Mouse (Mus musculus): ENCODE results near the gene Prom2. TPM values are rescaled to one million over a fixed set of nuclear protein-coding genes. Genes with fewer than 3 reads are reported as not detected.
A peak's percentile ranks its signal among the peaks of the same experiment; 100 is the strongest.

The Prom2 gene
- polyA plus RNA-seq, 1 experiment from 2014 or later = not detected

- no peak for ATAC-seq (ENCODE audit: insufficient number of reproducible peaks, insufficient read depth, low FRiP score, low read depth)
- 45% methylated on average over 1 of the region's 1 CpGs for WGBS
- H3K27ac ChIP-seq (replicated peaks in 1 of 2; ENCODE audit: control insufficient read depth in 1 of 2, insufficient read depth in 1 of 2, low read depth in 2 of 2, low read length in 2 of 2) = no peak overlapping the region
- no peaks in the 10 kb centered on the region for H3K27me3 ChIP-seq (ENCODE audit: control insufficient read depth, insufficient read depth, low read length)
- peaks cover 16% of the 10 kb centered on the region for H3K36me3 ChIP-seq (ENCODE audit: control insufficient read depth, insufficient read depth, low read length)
- H3K4me1 ChIP-seq (ENCODE audit: control insufficient read depth in 2 of 2, insufficient read depth in 2 of 2, low read length in 2 of 2) = no peaks in the 10 kb centered on the region
- no peak overlapping the region for H3K9ac ChIP-seq (ENCODE audit: low read length)
- no peak overlapping the region for H3K4me3 ChIP-seq (ENCODE audit: control insufficient read depth in 1 of 2, insufficient read depth in 1 of 2, low read depth in 1 of 2, low read length in 2 of 2)
- no peak overlapping the region for H3K4me2 ChIP-seq (ENCODE audit: low read length)
- peaks cover 11% of the 10 kb centered on the region for H3K9me3 ChIP-seq (ENCODE audit: control insufficient read depth, low read length)
These were observed 32.1 kb upstream of the Prom2 start for GRCm38 (mm10) chr2:127573322-127573721.

GRCm38 (mm10) chr2:127559070-127559966 lies 18.1 kb upstream of the Prom2 start:
- Histone ChIP-seq H3K4me1 (ENCODE audit: control insufficient read depth in 2 of 2, insufficient read depth in 2 of 2, low read length in 2 of 2) (no peaks in the 10 kb centered on the region), H3K27ac (replicated peaks in 1 of 2; ENCODE audit: control insufficient read depth in 1 of 2, insufficient read depth in 1 of 2, low read depth in 2 of 2, low read length in 2 of 2) (no peak overlapping the region), H3K27me3 (ENCODE audit: control insufficient read depth, insufficient read depth, low read length) (peaks cover 12% of the 10 kb centered on the region), H3K9ac (ENCODE audit: low read length) (no peak overlapping the region), H3K36me3 (ENCODE audit: control insufficient read depth, insufficient read depth, low read length) (no peaks in the 10 kb centered on the region), H3K4me3 (ENCODE audit: control insufficient read depth in 1 of 2, insufficient read depth in 1 of 2, low read depth in 1 of 2, low read length in 2 of 2) (no peak overlapping the region), H3K4me2 (ENCODE audit: low read length) (0 out of 2 replicates have a peak overlapping the region, but pooled peaks have one; percentile 26), H3K9me3 (ENCODE audit: control insufficient read depth, low read length) (no peaks in the 10 kb centered on the region)
- 17% methylated on average over 18 of the region's 18 CpGs for WGBS
- peak; percentile 77 for ATAC-seq (ENCODE audit: insufficient number of reproducible peaks, insufficient read depth, low FRiP score, low read depth)

- no peak overlapping the region for H3K4me3 ChIP-seq (ENCODE audit: control insufficient read depth in 1 of 2, insufficient read depth in 1 of 2, low read depth in 1 of 2, low read length in 2 of 2)
- no peak for ATAC-seq (ENCODE audit: insufficient number of reproducible peaks, insufficient read depth, low FRiP score, low read depth)
These were observed 9.8 kb upstream of the Prom2 start for GRCm38 (mm10) chr2:127551078-127551477.

GRCm38 (mm10) chr2:127550446-127550845 lies 9.2 kb upstream of the Prom2 start:
- H3K9ac ChIP-seq (ENCODE audit: low read length) = no peak overlapping the region
- no peak overlapping the region for H3K4me3 ChIP-seq (ENCODE audit: control insufficient read depth in 1 of 2, insufficient read depth in 1 of 2, low read depth in 1 of 2, low read length in 2 of 2)
- WGBS = 63% methylated on average over 1 of the region's 1 CpGs
- no peaks in the 10 kb centered on the region for H3K4me1 ChIP-seq (ENCODE audit: control insufficient read depth in 2 of 2, insufficient read depth in 2 of 2, low read length in 2 of 2)
- no peak for ATAC-seq (ENCODE audit: insufficient number of reproducible peaks, insufficient read depth, low FRiP score, low read depth)
- peaks cover 4% of the 10 kb centered on the region; the same call in 1 of the 2 replicates for H3K27me3 ChIP-seq (ENCODE audit: control insufficient read depth, insufficient read depth, low read length)
- no peaks in the 10 kb centered on the region for H3K36me3 ChIP-seq (ENCODE audit: control insufficient read depth, insufficient read depth, low read length)
- H3K4me2 ChIP-seq (ENCODE audit: low read length) = no peak overlapping the region
- H3K27ac ChIP-seq (replicated peaks in 1 of 2; ENCODE audit: control insufficient read depth in 1 of 2, insufficient read depth in 1 of 2, low read depth in 2 of 2, low read length in 2 of 2) = no peak overlapping the region
- H3K9me3 ChIP-seq (ENCODE audit: control insufficient read depth, low read length) = no peaks in the 10 kb centered on the region

More at GRCm38 (mm10) chr2:127551078-127551477, 9.8 kb upstream of the Prom2 start:
- WGBS = 56% methylated on average over 5 of the region's 5 CpGs
- Histone ChIP-seq H3K9me3 (ENCODE audit: control insufficient read depth, low read length) (no peaks in the 10 kb centered on the region), H3K4me1 (ENCODE audit: control insufficient read depth in 2 of 2, insufficient read depth in 2 of 2, low read length in 2 of 2) (no peaks in the 10 kb centered on the region), H3K36me3 (ENCODE audit: control insufficient read depth, insufficient read depth, low read length) (no peaks in the 10 kb centered on the region), H3K4me2 (ENCODE audit: low read length) (no peak overlapping the region), H3K27ac (replicated peaks in 1 of 2; ENCODE audit: control insufficient read depth in 1 of 2, insufficient read depth in 1 of 2, low read depth in 2 of 2, low read length in 2 of 2) (no peak overlapping the region), H3K27me3 (ENCODE audit: control insufficient read depth, insufficient read depth, low read length) (0 out of 2 replicates have a peak, but pooled peaks cover 3% of the 10 kb centered on the region), H3K9ac (ENCODE audit: low read length) (no peak overlapping the region)

- ATAC-seq (ENCODE audit: insufficient number of reproducible peaks, insufficient read depth, low FRiP score, low read depth) = no peak
- no peaks in the 10 kb centered on the region for H3K4me1 ChIP-seq (ENCODE audit: control insufficient read depth in 2 of 2, insufficient read depth in 2 of 2, low read length in 2 of 2)
- peaks cover 11% of the 10 kb centered on the region; the same call in 1 of the 2 replicates for H3K27me3 ChIP-seq (ENCODE audit: control insufficient read depth, insufficient read depth, low read length)
- H3K4me3 ChIP-seq (ENCODE audit: control insufficient read depth in 1 of 2, insufficient read depth in 1 of 2, low read depth in 1 of 2, low read length in 2 of 2) = no peak overlapping the region
- no peak overlapping the region for H3K27ac ChIP-seq (replicated peaks in 1 of 2; ENCODE audit: control insufficient read depth in 1 of 2, insufficient read depth in 1 of 2, low read depth in 2 of 2, low read length in 2 of 2)
- no peak overlapping the region for H3K9ac ChIP-seq (ENCODE audit: low read length)
- H3K36me3 ChIP-seq (ENCODE audit: control insufficient read depth, insufficient read depth, low read length) = no peaks in the 10 kb centered on the region
- H3K9me3 ChIP-seq (ENCODE audit: control insufficient read depth, low read length) = no peaks in the 10 kb centered on the region
- H3K4me2 ChIP-seq (ENCODE audit: low read length) = no peak overlapping the region
These were observed 8.4 kb upstream of the Prom2 start for GRCm38 (mm10) chr2:127549711-127550110.

GRCm38 (mm10) chr2:127548342-127549074 lies 7.2 kb upstream of the Prom2 start:
- ATAC-seq (ENCODE audit: insufficient number of reproducible peaks, insufficient read depth, low FRiP score, low read depth) = no peak
- H3K36me3 ChIP-seq (ENCODE audit: control insufficient read depth, insufficient read depth, low read length) = no peaks in the 10 kb centered on the region
- 63% methylated on average over 5 of the region's 5 CpGs for WGBS

GRCm38 (mm10) chr2:127541697-127542096 lies 430 bp upstream of the Prom2 start:
- Histone ChIP-seq H3K4me2 (ENCODE audit: low read length) (no peak overlapping the region), H3K27ac (replicated peaks in 1 of 2; ENCODE audit: control insufficient read depth in 1 of 2, insufficient read depth in 1 of 2, low read depth in 2 of 2, low read length in 2 of 2) (no peak overlapping the region), H3K9me3 (ENCODE audit: control insufficient read depth, low read length) (no peaks in the 10 kb centered on the region), H3K4me1 (ENCODE audit: control insufficient read depth in 2 of 2, insufficient read depth in 2 of 2, low read length in 2 of 2) (0 out of 4 replicates have a peak, but pooled peaks cover 0 to 3% of the 10 kb centered on the region in 2 experiments), H3K9ac (ENCODE audit: low read length) (no peak overlapping the region), H3K4me3 (ENCODE audit: control insufficient read depth in 1 of 2, insufficient read depth in 1 of 2, low read depth in 1 of 2, low read length in 2 of 2) (no peak overlapping the region), H3K36me3 (ENCODE audit: control insufficient read depth, insufficient read depth, low read length) (no peaks in the 10 kb centered on the region), H3K27me3 (ENCODE audit: control insufficient read depth, insufficient read depth, low read length) (peaks cover 80% of the 10 kb centered on the region)
- no peak for ATAC-seq (ENCODE audit: insufficient number of reproducible peaks, insufficient read depth, low FRiP score, low read depth)
- 84% methylated on average over 2 of the region's 2 CpGs for WGBS

More at GRCm38 (mm10) chr2:127548342-127549074, 7.2 kb upstream of the Prom2 start:
- Histone ChIP-seq H3K27ac (replicated peaks in 1 of 2; ENCODE audit: control insufficient read depth in 1 of 2, insufficient read depth in 1 of 2, low read depth in 2 of 2, low read length in 2 of 2) (no peak overlapping the region), H3K4me1 (ENCODE audit: control insufficient read depth in 2 of 2, insufficient read depth in 2 of 2, low read length in 2 of 2) (no peaks in the 10 kb centered on the region), H3K9me3 (ENCODE audit: control insufficient read depth, low read length) (no peaks in the 10 kb centered on the region), H3K27me3 (ENCODE audit: control insufficient read depth, insufficient read depth, low read length) (peaks cover 20% of the 10 kb centered on the region), H3K4me2 (ENCODE audit: low read length) (no peak overlapping the region), H3K4me3 (ENCODE audit: control insufficient read depth in 1 of 2, insufficient read depth in 1 of 2, low read depth in 1 of 2, low read length in 2 of 2) (no peak overlapping the region), H3K9ac (ENCODE audit: low read length) (no peak overlapping the region)
